Mouse (Mus musculus) ovary, postnatal 10 days (tissue): ENCODE results near the gene Gm20828.
"Not testable (repeated sequence)": the region's sequence is repeated elsewhere in the genome, so short reads cannot be mapped to it uniquely, and the experiment has no call there.

Experiments
- DNase-seq: peaks from one replicate; pipeline ENCODE4 v3.0.0; 2022; ENCODE audit warnings: low spot score

Gene Gm20828

GRCm38 (mm10) chrY:11199274-11199673, at the start of gene Gm20828:
Gm20828 (minus strand) TSS chrY:11199374.
- not testable (repeated sequence) for DNase-seq
